Mouse (Mus musculus) stomach, embryonic 15.5 days (tissue): ENCODE data around the gene Krtdap. TPM values are rescaled to one million over a fixed set of nuclear protein-coding genes. Genes with fewer than 3 reads are reported as not detected.

Experiments used
- ATAC-seq: fragments of 200-750 bp; cut with Nextera tagmentation; 2 replicates; pipeline ENCODE4 v1.8.0; 2017; ENCODE audit warnings: low read depth, moderate number of reproducible peaks, moderate TSS enrichment; ENCODE audit not compliant: insufficient read depth, low FRiP score
- H3K27ac ChIP-seq: fragments of 300-500 bp; sonication (generic); 2 replicates; pipeline ENCODE4 v1.5.1; 2015; ENCODE audit warnings: mild to moderate bottlenecking, inconsistent platforms
- H3K27me3 ChIP-seq: fragments of 300-500 bp; sonication (generic); replicated peaks from 2 replicates; pipeline ENCODE4 v1.6.1; 2015; ENCODE audit warnings: inconsistent platforms
- H3K36me3 ChIP-seq: fragments of 300-500 bp; sonication (generic); 2 replicates; pipeline ENCODE4 v1.6.1; 2015; ENCODE audit warnings: inconsistent platforms
- H3K4me1 ChIP-seq: fragments of 300-500 bp; sonication (generic); 2 replicates; pipeline ENCODE4 v1.6.1; 2015; ENCODE audit warnings: inconsistent platforms
- H3K4me2 ChIP-seq: fragments of 300-500 bp; sonication (generic); 2 replicates; pipeline ENCODE4 v1.6.1; 2015; ENCODE audit warnings: mild to moderate bottlenecking, inconsistent platforms
- H3K4me3 ChIP-seq: fragments of 300-500 bp; sonication (generic); replicated peaks from 2 replicates; pipeline ENCODE4 v1.5.1; 2015; ENCODE audit warnings: inconsistent platforms
- H3K9ac ChIP-seq: fragments of 300-500 bp; sonication (generic); 2 replicates; pipeline ENCODE4 v1.6.1; 2015; ENCODE audit warnings: inconsistent platforms
- H3K9me3 ChIP-seq: fragments of 300-500 bp; sonication (generic); 2 replicates; pipeline ENCODE4 v1.6.1; 2016; ENCODE audit warnings: inconsistent platforms
- WGBS: fragments of 180-500 bp; shearing (Covaris S2); methylation state at CpG from one replicate; pipeline ENCODE4 v1.1.7; 2015; 5-methylcytosine and 5-hydroxymethylcytosine counted together
- polyA plus RNA-seq: library from polyadenylated mRNA; unstranded; fragments of >200 nt; fragmentation: Nextera tagmentation; extraction: Ambion mirVana; gene quantifications from 2 replicates; pipeline ENCODE4 v1.2.1, GENCODE M21; 2015

Krtdap gene
- polyA plus RNA-seq, 1 experiment from 2014 or later, result 227 TPM

- Histone ChIP-seq H3K36me3 (no peaks in the 10 kb centered on the region), H3K4me2 (no peak overlapping the region), H3K9ac (no peak overlapping the region), H3K27ac (0 out of 2 replicates have a peak overlapping the region, but pooled peaks have one; percentile 18), H3K27me3 (no peaks in the 10 kb centered on the region), H3K4me1 (peaks cover 4% of the 10 kb centered on the region; the same call in 1 of the 2 replicates), H3K9me3 (no peaks in the 10 kb centered on the region), H3K4me3 (no peak overlapping the region)
- ATAC-seq, result peak; percentile 74; the same call in 1 of the 2 replicates
- WGBS, result 19% methylated on average over 9 of the region's 9 CpGs
Measured at GRCm38 (mm10) chr7:30791921-30792320, 4.2 kb downstream of the Krtdap start.

GRCm38 (mm10) chr7:30794921-30795320 is 7.2 kb downstream of the Krtdap start:
- no peak for ATAC-seq

GRCm38 (mm10) chr7:30796790-30797189 is 9.1 kb downstream of the Krtdap start:
- no peak overlapping the region for H3K4me2 ChIP-seq
- peaks cover 2% of the 10 kb centered on the region; the same call in 1 of the 2 replicates for H3K4me1 ChIP-seq
- WGBS, result 65% methylated on average over 1 of the region's 1 CpGs
- H3K4me3 ChIP-seq, result no peak overlapping the region
- ATAC-seq, result no peak
- no peaks in the 10 kb centered on the region for H3K9me3 ChIP-seq
- H3K36me3 ChIP-seq, result no peaks in the 10 kb centered on the region
- H3K9ac ChIP-seq, result no peak overlapping the region
- H3K27me3 ChIP-seq, result no peaks in the 10 kb centered on the region
- no peak overlapping the region for H3K27ac ChIP-seq

More at GRCm38 (mm10) chr7:30794921-30795320, 7.2 kb downstream of the Krtdap start:
- Histone ChIP-seq H3K9me3 (no peaks in the 10 kb centered on the region), H3K4me1 (peaks cover 4% of the 10 kb centered on the region; the same call in 1 of the 2 replicates), H3K27ac (no peak overlapping the region), H3K27me3 (no peaks in the 10 kb centered on the region), H3K4me3 (no peak overlapping the region), H3K9ac (no peak overlapping the region), H3K4me2 (no peak overlapping the region), H3K36me3 (no peaks in the 10 kb centered on the region)

GRCm38 (mm10) chr7:30800653-30801052 is 13.0 kb downstream of the Krtdap start:
- Histone ChIP-seq H3K36me3 (no peaks in the 10 kb centered on the region), H3K27me3 (no peaks in the 10 kb centered on the region), H3K4me2 (no peak overlapping the region), H3K9ac (no peak overlapping the region), H3K4me1 (0 out of 2 replicates have a peak, but pooled peaks cover 4% of the 10 kb centered on the region), H3K27ac (no peak overlapping the region), H3K9me3 (no peaks in the 10 kb centered on the region), H3K4me3 (no peak overlapping the region)
- ATAC-seq, result no peak

- Histone ChIP-seq H3K9me3 (no peaks in the 10 kb centered on the region), H3K27ac (peak overlapping the region; percentile 53; the same call in 1 of the 2 replicates), H3K36me3 (no peaks in the 10 kb centered on the region), H3K4me3 (no peak overlapping the region), H3K4me1 (0 out of 2 replicates have a peak, but pooled peaks cover 4% of the 10 kb centered on the region), H3K9ac (no peak overlapping the region), H3K4me2 (no peak overlapping the region), H3K27me3 (no peaks in the 10 kb centered on the region)
- WGBS, result 94% methylated on average over 3 of the region's 3 CpGs
- ATAC-seq, result no peak
Measured at GRCm38 (mm10) chr7:30803256-30803655, 15.6 kb downstream of the Krtdap start.

- Histone ChIP-seq H3K4me3 (no peak overlapping the region), H3K36me3 (no peaks in the 10 kb centered on the region), H3K27ac (peak overlapping the region; percentile 53), H3K4me2 (no peak overlapping the region), H3K27me3 (no peaks in the 10 kb centered on the region), H3K9ac (no peak overlapping the region), H3K4me1 (0 out of 2 replicates have a peak, but pooled peaks cover 4% of the 10 kb centered on the region), H3K9me3 (no peaks in the 10 kb centered on the region)
- 65% methylated on average over 9 of the region's 9 CpGs for WGBS
- ATAC-seq, result peak; percentile 89
Measured at GRCm38 (mm10) chr7:30804026-30804715, 16.5 kb downstream of the Krtdap start.

GRCm38 (mm10) chr7:30805924-30806323 is 18.2 kb downstream of the Krtdap start:
- H3K9me3 ChIP-seq, result no peaks in the 10 kb centered on the region
- no peak for ATAC-seq
- no peak overlapping the region for H3K27ac ChIP-seq
- H3K4me1 ChIP-seq, result 0 out of 2 replicates have a peak, but pooled peaks cover 4% of the 10 kb centered on the region
- no peak overlapping the region for H3K4me3 ChIP-seq
- 49% methylated on average over 6 of the region's 6 CpGs for WGBS
- H3K27me3 ChIP-seq, result no peaks in the 10 kb centered on the region
- no peak overlapping the region for H3K4me2 ChIP-seq
- no peak overlapping the region for H3K9ac ChIP-seq
- H3K36me3 ChIP-seq, result no peaks in the 10 kb centered on the region

- H3K4me3 ChIP-seq, result no peak overlapping the region
- no peaks in the 10 kb centered on the region for H3K9me3 ChIP-seq
- whole genome bisulfite sequencing, result 61% methylated on average over 6 of the region's 6 CpGs
- H3K27me3 ChIP-seq, result no peaks in the 10 kb centered on the region
- no peak overlapping the region for H3K4me2 ChIP-seq
- ATAC-seq, result no peak
- peaks cover 10% of the 10 kb centered on the region for H3K4me1 ChIP-seq
- no peak overlapping the region for H3K27ac ChIP-seq
- H3K36me3 ChIP-seq, result no peaks in the 10 kb centered on the region
- no peak overlapping the region for H3K9ac ChIP-seq
Measured at GRCm38 (mm10) chr7:30810319-30810718, 22.6 kb downstream of the Krtdap start.

- H3K4me2 ChIP-seq, result 0 out of 2 replicates have a peak overlapping the region, but pooled peaks have one; percentile 19
- H3K4me1 ChIP-seq, result peaks cover 10% of the 10 kb centered on the region
- H3K36me3 ChIP-seq, result no peaks in the 10 kb centered on the region
- peak overlapping the region; percentile 76 for H3K27ac ChIP-seq
- no peak overlapping the region for H3K9ac ChIP-seq
- H3K9me3 ChIP-seq, result no peaks in the 10 kb centered on the region
- H3K27me3 ChIP-seq, result no peaks in the 10 kb centered on the region
- H3K4me3 ChIP-seq, result no peak overlapping the region
- 37% methylated on average over 9 of the region's 9 CpGs for WGBS
- peak; percentile 21; the same call in 1 of the 2 replicates for ATAC-seq
Measured at GRCm38 (mm10) chr7:30811757-30812290, 24.1 kb downstream of the Krtdap start.

GRCm38 (mm10) chr7:30812291-30812807 is 24.7 kb downstream of the Krtdap start:
- H3K9me3 ChIP-seq, result no peaks in the 10 kb centered on the region
- no peak overlapping the region for H3K9ac ChIP-seq
- H3K4me1 ChIP-seq, result peaks cover 10% of the 10 kb centered on the region
- H3K4me3 ChIP-seq, result no peak overlapping the region
- peak; percentile 80 for ATAC-seq
- H3K27me3 ChIP-seq, result no peaks in the 10 kb centered on the region
- H3K4me2 ChIP-seq, result 0 out of 2 replicates have a peak overlapping the region, but pooled peaks have one; percentile 19
- H3K27ac ChIP-seq, result peak overlapping the region; percentile 76
- WGBS, result 53% methylated on average over 6 of the region's 6 CpGs
- H3K36me3 ChIP-seq, result no peaks in the 10 kb centered on the region

- H3K4me2 ChIP-seq, result peak overlapping the region; percentile 28; the same call in 1 of the 2 replicates
- peak; percentile 71; the same call in 1 of the 2 replicates for ATAC-seq
- WGBS, result 48% methylated on average over 6 of the region's 6 CpGs
- H3K4me3 ChIP-seq, result no peak overlapping the region
- peak overlapping the region; percentile 74 for H3K27ac ChIP-seq
- no peak overlapping the region for H3K9ac ChIP-seq
- no peaks in the 10 kb centered on the region for H3K36me3 ChIP-seq
- H3K9me3 ChIP-seq, result no peaks in the 10 kb centered on the region
- no peaks in the 10 kb centered on the region; the same call in 1 of the 2 replicates for H3K4me1 ChIP-seq
- no peaks in the 10 kb centered on the region for H3K27me3 ChIP-seq
Measured at GRCm38 (mm10) chr7:30820131-30820530, 32.4 kb downstream of the Krtdap start.

- Histone ChIP-seq H3K9me3 (no peaks in the 10 kb centered on the region), H3K9ac (no peak overlapping the region), H3K27me3 (no peaks in the 10 kb centered on the region), H3K4me1 (no peaks in the 10 kb centered on the region; the same call in 1 of the 2 replicates), H3K27ac (peak overlapping the region; percentile 74), H3K4me2 (peak overlapping the region; percentile 28), H3K4me3 (no peak overlapping the region), H3K36me3 (no peaks in the 10 kb centered on the region)
- no peak for ATAC-seq
- 40% methylated on average over 7 of the region's 7 CpGs for WGBS
Measured at GRCm38 (mm10) chr7:30820854-30821445, 33.3 kb downstream of the Krtdap start.
